Mouse (Mus musculus): ENCODE data around the gene Olfr63.
"Not testable (repeated sequence)": the region's sequence is repeated elsewhere in the genome, so short reads cannot be mapped to it uniquely, and the experiment has no call there.

The Olfr63 gene

DNA sequence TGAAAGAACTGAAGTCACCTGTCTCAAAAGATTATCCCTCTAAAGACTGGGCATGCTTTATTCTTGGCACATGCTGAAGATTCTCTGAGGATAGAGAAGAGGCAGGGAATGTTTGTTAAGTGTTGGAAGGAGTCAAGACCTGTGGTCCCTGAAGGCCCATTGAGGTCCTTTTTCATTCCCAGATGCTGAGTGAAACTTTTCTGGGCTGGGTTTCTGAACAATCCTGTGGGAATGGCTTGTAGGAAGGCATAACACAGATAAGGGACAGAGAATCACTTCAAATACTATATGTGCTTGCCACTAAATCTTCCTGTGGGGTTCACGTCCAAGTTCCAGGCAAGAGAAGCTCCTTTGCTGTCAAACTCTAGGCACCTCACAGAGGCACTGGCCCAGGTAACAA lies at the start of gene Olfr63:
Gene Olfr63, plus strand, starts transcription at position 301 of the 400 bp plus-strand sequence.
- DNase-seq = no peak

DNA sequence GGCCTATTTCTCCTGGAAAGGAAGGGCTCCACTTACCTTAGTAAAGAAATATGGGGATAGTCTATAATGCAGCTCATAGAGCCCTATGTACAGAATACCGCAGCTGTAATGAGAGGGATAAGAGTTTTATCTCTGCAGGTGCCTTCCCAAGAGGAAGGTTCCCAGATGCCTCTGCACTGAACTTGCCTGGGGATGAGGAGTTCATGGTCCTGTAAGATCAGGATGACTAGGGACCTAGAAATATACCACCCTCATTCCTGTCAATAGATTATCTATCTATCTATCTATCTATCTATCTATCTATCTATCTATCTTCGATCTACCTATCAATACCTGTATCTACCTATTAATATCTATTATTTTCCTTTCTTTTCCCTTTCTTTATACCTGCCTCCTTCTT lies 42.9 kb upstream of the Olfr63 start, which contains the start of gene Olfr1564:
Gene Olfr1564, minus strand, starts transcription at position 101 of the 400 bp plus-strand sequence.
- no peak for DNase-seq

DNA sequence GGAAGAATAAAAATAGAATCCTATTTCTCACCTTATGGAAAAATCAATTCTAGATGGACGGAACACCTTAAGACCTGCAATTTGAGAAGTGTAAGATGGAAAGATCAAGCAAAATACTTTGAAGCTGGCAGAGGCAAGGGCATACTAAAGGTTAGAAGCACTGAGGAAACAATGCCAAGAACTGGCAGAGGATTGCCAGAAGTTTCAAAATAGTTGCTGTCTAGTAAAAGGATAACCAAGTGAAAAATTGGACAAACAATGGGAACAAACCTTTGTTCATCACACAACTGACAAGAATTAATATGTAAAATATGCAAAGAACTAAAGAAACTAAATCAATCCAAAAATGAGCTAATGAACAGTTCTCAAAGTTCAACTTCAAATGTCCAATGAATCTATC lies 27.8 kb upstream of the Olfr63 start:
- DNase-seq = not testable (repeated sequence)

DNA sequence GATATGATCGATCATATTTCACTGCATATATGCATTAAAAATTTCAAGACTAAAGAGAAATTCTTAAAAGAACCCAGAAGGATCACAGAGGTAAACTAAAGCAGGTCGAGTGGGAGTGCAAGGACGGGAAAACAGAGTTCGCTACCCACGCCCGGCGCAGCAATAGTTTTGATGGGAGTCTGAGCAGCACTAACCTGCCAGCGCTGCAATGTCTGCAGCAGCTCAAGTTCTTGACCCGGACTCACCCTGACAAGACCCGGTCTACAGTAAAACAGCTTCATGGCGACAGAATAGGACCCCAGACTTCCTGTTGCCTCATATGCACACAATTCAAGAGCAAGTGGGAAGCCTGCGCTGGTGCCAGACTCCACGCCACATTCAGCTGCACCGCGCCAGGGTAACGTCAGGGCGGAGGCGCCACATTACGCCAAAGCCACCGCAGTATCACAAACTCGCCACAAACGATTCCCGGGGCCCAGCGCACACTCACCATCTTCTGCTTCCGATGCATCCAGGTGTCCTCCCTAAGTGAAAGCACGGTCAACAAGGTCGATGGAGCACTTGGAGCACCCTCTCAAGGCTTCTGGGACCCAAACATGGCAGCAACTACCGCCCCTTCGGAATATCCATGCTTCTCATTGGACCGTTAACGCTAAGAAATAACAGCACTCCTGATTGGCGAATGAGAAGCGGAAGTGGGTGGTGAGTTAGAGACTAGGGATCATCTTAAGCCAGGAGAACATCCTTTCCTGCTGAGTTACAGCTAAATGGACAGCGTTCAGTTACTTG lies 9.8 kb upstream of the Olfr63 start, which contains the start of gene Zfp955a:
Gene Zfp955a, minus strand, starts transcription at position 616 of the 789 bp plus-strand sequence.
- not testable (repeated sequence) for DNase-seq

DNA sequence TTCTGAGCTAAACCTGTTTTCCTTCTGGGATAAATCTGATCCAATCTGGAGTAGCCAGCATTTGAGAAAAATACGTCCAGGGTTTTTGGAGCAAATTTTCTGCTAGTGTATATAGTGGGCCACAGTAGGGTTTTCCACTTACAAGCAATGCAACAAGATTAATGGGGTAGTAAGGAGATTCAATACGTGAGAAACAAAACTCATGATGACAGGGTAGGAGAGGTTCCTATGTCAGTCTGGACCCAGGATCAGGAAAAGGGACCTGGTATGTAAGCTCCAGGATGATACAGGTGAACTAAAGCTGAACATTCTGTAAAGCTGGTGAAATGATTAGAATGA lies 9.2 kb upstream of the Olfr63 start:
- not testable (repeated sequence) for DNase-seq

DNA sequence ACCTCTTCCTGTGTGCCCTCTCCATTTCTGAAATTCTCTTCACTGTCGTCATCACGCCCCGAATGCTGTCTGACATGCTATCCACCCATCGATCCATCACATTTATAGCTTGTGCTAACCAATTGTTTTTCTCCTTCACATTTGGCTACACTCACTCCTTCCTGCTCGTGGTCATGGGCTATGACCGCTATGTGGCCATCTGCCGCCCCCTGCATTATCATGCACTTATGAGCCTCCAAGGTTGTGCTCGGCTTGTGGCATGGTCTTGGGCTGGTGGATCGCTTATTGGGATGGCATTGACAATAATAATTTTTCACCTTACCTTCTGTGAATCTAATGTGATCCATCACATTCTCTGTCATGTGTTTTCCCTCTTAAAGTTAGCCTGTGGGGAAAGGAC lies 4.4 kb downstream of the Olfr63 start:
- DNase-seq = no peak

DNA sequence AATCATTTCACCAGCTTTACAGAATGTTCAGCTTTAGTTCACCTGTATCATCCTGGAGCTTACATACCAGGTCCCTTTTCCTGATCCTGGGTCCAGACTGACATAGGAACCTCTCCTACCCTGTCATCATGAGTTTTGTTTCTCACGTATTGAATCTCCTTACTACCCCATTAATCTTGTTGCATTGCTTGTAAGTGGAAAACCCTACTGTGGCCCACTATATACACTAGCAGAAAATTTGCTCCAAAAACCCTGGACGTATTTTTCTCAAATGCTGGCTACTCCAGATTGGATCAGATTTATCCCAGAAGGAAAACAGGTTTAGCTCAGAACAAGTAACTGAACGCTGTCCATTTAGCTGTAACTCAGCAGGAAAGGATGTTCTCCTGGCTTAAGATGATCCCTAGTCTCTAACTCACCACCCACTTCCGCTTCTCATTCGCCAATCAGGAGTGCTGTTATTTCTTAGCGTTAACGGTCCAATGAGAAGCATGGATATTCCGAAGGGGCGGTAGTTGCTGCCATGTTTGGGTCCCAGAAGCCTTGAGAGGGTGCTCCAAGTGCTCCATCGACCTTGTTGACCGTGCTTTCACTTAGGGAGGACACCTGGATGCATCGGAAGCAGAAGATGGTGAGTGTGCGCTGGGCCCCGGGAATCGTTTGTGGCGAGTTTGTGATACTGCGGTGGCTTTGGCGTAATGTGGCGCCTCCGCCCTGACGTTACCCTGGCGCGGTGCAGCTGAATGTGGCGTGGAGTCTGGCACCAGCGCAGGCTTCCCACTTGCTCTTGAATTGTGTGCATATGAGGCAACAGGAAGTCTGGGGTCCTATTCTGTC lies 24.8 kb downstream of the Olfr63 start, which contains the start of gene Zfp955b:
Gene Zfp955b, plus strand, starts transcription at position 506 of the 837 bp plus-strand sequence.
- not testable (repeated sequence) for DNase-seq

DNA sequence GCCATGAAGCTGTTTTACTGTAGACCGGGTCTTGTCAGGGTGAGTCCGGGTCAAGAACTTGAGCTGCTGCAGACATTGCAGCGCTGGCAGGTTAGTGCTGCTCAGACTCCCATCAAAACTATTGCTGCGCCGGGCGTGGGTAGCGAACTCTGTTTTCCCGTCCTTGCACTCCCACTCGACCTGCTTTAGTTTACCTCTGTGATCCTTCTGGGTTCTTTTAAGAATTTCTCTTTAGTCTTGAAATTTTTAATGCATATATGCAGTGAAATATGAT lies 25.3 kb downstream of the Olfr63 start:
- DNase-seq = not testable (repeated sequence)
